Mouse (Mus musculus) embryonic facial prominence, embryonic 15.5 days (tissue): ENCODE measurements around the gene Prkcq. TPM values are rescaled to one million over a fixed set of nuclear protein-coding genes. Genes with fewer than 3 reads are reported as not detected.
A peak's percentile ranks its signal among the peaks of the same experiment; 100 is the strongest.

ENCODE experiments used
- ATAC-seq: fragments of 200-750 bp; cut with Nextera tagmentation; 2 replicates; pipeline ENCODE4 v1.8.0; 2017; ENCODE audit warnings: low read depth, moderate TSS enrichment; ENCODE audit not compliant: insufficient number of reproducible peaks, low FRiP score, low TSS enrichment
- H3K27ac ChIP-seq: fragments of 300-500 bp; sonication (generic); replicated peaks from 2 replicates; pipeline ENCODE4 v1.5.1; 2015; ENCODE audit warnings: mild to moderate bottlenecking, inconsistent platforms
- H3K27me3 ChIP-seq: fragments of 300-500 bp; sonication (generic); 2 replicates; pipeline ENCODE4 v1.6.1; 2015; ENCODE audit warnings: inconsistent platforms
- H3K36me3 ChIP-seq: fragments of 300-500 bp; sonication (generic); 2 replicates; pipeline ENCODE4 v1.6.1; 2015; ENCODE audit warnings: mild to moderate bottlenecking, inconsistent platforms
- H3K4me1 ChIP-seq: fragments of 300-500 bp; sonication (generic); 2 replicates; pipeline ENCODE4 v1.6.1; 2015; ENCODE audit warnings: inconsistent platforms
- H3K4me2 ChIP-seq: fragments of 300-500 bp; sonication (generic); replicated peaks from 2 replicates; pipeline ENCODE4 v1.6.1; 2015; ENCODE audit warnings: mild to moderate bottlenecking, inconsistent platforms
- H3K4me3 ChIP-seq: fragments of 300-500 bp; sonication (generic); replicated peaks from 2 replicates; pipeline ENCODE4 v1.5.1; 2015; ENCODE audit warnings: mild to moderate bottlenecking, inconsistent platforms
- H3K9ac ChIP-seq: fragments of 300-500 bp; sonication (generic); 2 replicates; pipeline ENCODE4 v1.6.1; 2015; ENCODE audit warnings: inconsistent platforms
- H3K9me3 ChIP-seq: fragments of 300-500 bp; sonication (generic); replicated peaks from 2 replicates; pipeline ENCODE4 v1.6.1; 2016; ENCODE audit warnings: inconsistent platforms
- WGBS: fragments of 180-500 bp; shearing (Covaris S2); methylation state at CpG from one replicate; pipeline ENCODE4 v1.1.7; 2015; 5-methylcytosine and 5-hydroxymethylcytosine counted together
- polyA plus RNA-seq: library from polyadenylated mRNA; unstranded; fragments of >200 nt; fragmentation: Nextera tagmentation; extraction: Ambion mirVana; gene quantifications from 2 replicates; pipeline ENCODE4 v1.2.1, GENCODE M21; 2015

The Prkcq gene
- polyA plus RNA-seq, 1 experiment from 2014 or later: 6.9 TPM

- Histone ChIP-seq H3K4me3 (no peak overlapping the region), H3K9ac (no peak overlapping the region), H3K27ac (no peak overlapping the region), H3K36me3 (no peaks in the 10 kb centered on the region), H3K27me3 (no peaks in the 10 kb centered on the region), H3K4me1 (no peaks in the 10 kb centered on the region), H3K9me3 (no peaks in the 10 kb centered on the region), H3K4me2 (no peak overlapping the region)
- no peak for ATAC-seq
- WGBS: 82% methylated on average over 4 of the region's 4 CpGs
These were observed 10.6 kb upstream of the Prkcq start for GRCm38 (mm10) chr2:11161336-11161735.

DNA sequence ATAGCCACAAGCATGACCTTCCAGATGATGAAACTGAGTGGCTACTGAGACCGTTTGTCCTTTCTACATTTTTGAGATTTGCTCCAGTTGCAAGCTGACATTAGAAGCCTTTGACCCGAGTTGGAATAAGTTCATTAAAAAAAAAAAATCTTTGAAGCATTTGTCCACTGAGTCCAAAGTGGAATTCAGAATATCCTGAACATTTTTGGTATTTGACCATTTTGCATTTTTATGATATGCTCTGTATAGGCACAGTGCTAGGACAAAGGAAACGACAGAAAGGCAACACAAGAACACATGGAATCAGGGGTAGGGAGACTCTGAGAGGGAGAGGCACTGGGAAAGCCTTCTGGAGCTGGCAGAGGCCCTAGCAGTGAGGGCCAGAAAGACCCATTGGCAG is 9.2 kb upstream of the Prkcq start:
- Histone ChIP-seq H3K27ac (no peak overlapping the region), H3K36me3 (no peaks in the 10 kb centered on the region), H3K27me3 (no peaks in the 10 kb centered on the region), H3K4me3 (no peak overlapping the region), H3K4me2 (no peak overlapping the region), H3K9me3 (no peaks in the 10 kb centered on the region), H3K9ac (no peak overlapping the region), H3K4me1 (no peaks in the 10 kb centered on the region)
- ATAC-seq: no peak
- WGBS: 61% methylated on average over 3 of the region's 3 CpGs

GRCm38 (mm10) chr2:11164170-11164569 is 7.7 kb upstream of the Prkcq start:
- Histone ChIP-seq H3K4me3 (no peak overlapping the region), H3K9ac (no peak overlapping the region), H3K9me3 (no peaks in the 10 kb centered on the region), H3K27me3 (no peaks in the 10 kb centered on the region), H3K36me3 (no peaks in the 10 kb centered on the region), H3K27ac (no peak overlapping the region), H3K4me1 (no peaks in the 10 kb centered on the region), H3K4me2 (no peak overlapping the region)
- WGBS: 64% methylated on average over 3 of the region's 3 CpGs
- ATAC-seq: peak; percentile 57; the same call in 1 of the 2 replicates

- Histone ChIP-seq H3K4me1 (no peaks in the 10 kb centered on the region), H3K27me3 (peaks cover 13% of the 10 kb centered on the region), H3K36me3 (no peaks in the 10 kb centered on the region), H3K27ac (no peak overlapping the region), H3K9ac (no peak overlapping the region), H3K4me3 (no peak overlapping the region), H3K4me2 (no peak overlapping the region), H3K9me3 (no peaks in the 10 kb centered on the region)
- 69% methylated on average over 6 of the region's 6 CpGs for WGBS
- no peak for ATAC-seq
These were observed 2.1 kb upstream of the Prkcq start for GRCm38 (mm10) chr2:11169721-11170335.

- 18% methylated on average over 9 of the region's 9 CpGs for WGBS
- peak overlapping the region; percentile 91 for H3K4me2 ChIP-seq
- H3K4me3 ChIP-seq: peak overlapping the region; percentile 63
- no peaks in the 10 kb centered on the region for H3K4me1 ChIP-seq
- H3K36me3 ChIP-seq: no peaks in the 10 kb centered on the region
- ATAC-seq: no peak
- H3K9me3 ChIP-seq: no peaks in the 10 kb centered on the region
- H3K27me3 ChIP-seq: peaks cover 13% of the 10 kb centered on the region
- H3K27ac ChIP-seq: no peak overlapping the region
- H3K9ac ChIP-seq: peak overlapping the region; percentile 42; the same call in 1 of the 2 replicates
These were observed 1.0 kb downstream of the Prkcq start for GRCm38 (mm10) chr2:11172831-11173414.

DNA sequence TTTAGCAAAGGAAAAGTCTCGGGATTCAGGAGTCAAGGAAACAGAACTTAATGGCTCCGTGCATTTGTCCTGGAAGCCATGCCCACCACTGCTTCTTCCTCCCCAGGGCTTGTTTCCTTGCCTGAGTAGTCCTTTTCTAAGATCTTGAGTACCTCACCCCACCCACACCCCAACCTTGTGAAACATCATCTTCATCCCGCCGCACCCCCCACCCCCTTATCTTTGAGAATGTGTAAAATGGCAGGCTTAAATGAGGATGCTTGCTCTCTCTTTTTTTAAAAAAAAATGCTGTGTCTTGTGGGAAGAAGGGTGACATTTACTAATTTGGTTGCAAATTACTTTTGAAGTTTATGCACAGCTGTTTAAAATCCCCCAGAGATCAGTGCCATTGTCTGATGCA is 1.6 kb downstream of the Prkcq start:
- Histone ChIP-seq H3K4me3 (no peak overlapping the region), H3K4me1 (no peaks in the 10 kb centered on the region), H3K9me3 (no peaks in the 10 kb centered on the region), H3K27ac (no peak overlapping the region), H3K27me3 (peaks cover 13% of the 10 kb centered on the region), H3K4me2 (peak overlapping the region; percentile 91; the same call in 1 of the 2 replicates), H3K36me3 (no peaks in the 10 kb centered on the region), H3K9ac (no peak overlapping the region)
- 44% methylated on average over 4 of the region's 4 CpGs for WGBS
- ATAC-seq: no peak

DNA sequence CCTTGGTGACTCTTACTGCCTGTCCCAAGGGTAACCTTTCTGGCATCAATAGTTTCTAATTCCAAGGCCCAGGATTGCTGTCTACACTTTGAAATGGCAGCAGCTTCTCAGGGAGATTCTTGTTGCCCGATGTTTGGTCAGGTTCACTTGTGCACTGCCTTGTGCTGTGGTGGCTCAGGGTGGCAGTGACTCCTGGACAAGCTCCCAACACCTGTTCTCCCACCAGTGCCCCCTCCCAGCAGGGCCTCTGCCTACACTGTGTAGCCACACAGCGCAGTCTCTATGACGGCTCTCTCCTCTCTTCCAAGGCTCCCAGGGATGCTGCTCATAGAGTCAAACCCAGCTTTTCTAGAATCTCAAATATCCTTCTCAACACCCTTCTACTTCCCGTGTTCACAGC is 2.2 kb downstream of the Prkcq start:
- 66% methylated on average over 4 of the region's 4 CpGs for WGBS
- Histone ChIP-seq H3K36me3 (no peaks in the 10 kb centered on the region), H3K4me3 (no peak overlapping the region), H3K4me2 (no peak overlapping the region), H3K9ac (no peak overlapping the region), H3K4me1 (no peaks in the 10 kb centered on the region), H3K27ac (no peak overlapping the region), H3K27me3 (peaks cover 13% of the 10 kb centered on the region), H3K9me3 (no peaks in the 10 kb centered on the region)
- no peak for ATAC-seq

GRCm38 (mm10) chr2:11177880-11178279 is 6.0 kb downstream of the Prkcq start:
- Histone ChIP-seq H3K9ac (no peak overlapping the region), H3K4me1 (no peaks in the 10 kb centered on the region), H3K4me3 (no peak overlapping the region), H3K9me3 (no peaks in the 10 kb centered on the region), H3K36me3 (no peaks in the 10 kb centered on the region), H3K4me2 (no peak overlapping the region), H3K27me3 (peaks cover 13% of the 10 kb centered on the region), H3K27ac (no peak overlapping the region)
- no peak for ATAC-seq
- 91% methylated on average over 12 of the region's 12 CpGs for WGBS

DNA sequence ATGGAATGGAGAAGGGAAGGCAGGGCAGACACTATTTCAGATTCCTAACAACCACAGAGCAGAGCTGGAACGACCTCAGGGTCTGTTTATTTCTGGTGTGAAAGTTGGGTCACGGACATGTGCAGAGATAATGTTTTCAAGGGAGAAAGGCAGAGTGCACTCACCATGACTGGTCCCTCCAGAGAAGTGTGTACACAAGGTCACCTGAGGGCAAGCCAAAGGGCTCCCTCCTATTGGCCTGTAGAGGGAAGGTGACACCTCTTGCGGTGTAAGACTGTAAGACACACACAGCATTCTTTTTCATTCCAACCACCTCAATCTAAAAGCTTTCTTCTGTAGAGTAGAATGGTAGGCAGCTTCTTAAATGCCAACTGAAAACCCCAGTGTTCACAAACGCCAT is 9.6 kb downstream of the Prkcq start:
- no peak overlapping the region for H3K27ac ChIP-seq
- 45% methylated on average over 4 of the region's 4 CpGs for WGBS

DNA sequence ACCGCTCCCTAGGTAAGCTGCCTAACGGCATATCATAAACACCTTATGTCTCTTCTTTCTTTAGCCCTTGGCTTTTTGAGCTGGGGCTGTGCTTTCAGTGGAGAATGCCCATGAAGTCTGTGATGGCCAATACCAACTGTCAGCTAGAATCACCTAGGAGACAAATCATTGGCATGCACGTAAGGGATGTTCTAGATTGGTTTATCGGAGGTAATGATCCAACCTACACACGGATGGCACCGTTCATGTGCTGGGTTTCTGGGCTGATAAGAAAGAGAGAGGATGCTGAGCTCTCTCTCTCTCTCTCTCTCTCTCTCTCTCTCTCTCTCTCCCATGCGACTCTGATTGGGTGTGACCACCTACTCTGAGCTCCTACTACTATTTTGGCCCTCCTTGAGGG is 10.2 kb downstream of the Prkcq start:
- H3K27me3 ChIP-seq: no peaks in the 10 kb centered on the region
- H3K36me3 ChIP-seq: no peaks in the 10 kb centered on the region
- no peak overlapping the region for H3K9ac ChIP-seq
- H3K4me1 ChIP-seq: no peaks in the 10 kb centered on the region
- ATAC-seq: no peak
- 90% methylated on average over 7 of the region's 7 CpGs for WGBS
- H3K4me2 ChIP-seq: no peak overlapping the region
- H3K27ac ChIP-seq: no peak overlapping the region
- no peak overlapping the region for H3K4me3 ChIP-seq
- no peaks in the 10 kb centered on the region for H3K9me3 ChIP-seq

More for the DNA sequence above, 9.6 kb downstream of the Prkcq start:
- no peak for ATAC-seq
- Histone ChIP-seq H3K4me2 (no peak overlapping the region), H3K4me1 (no peaks in the 10 kb centered on the region), H3K27me3 (no peaks in the 10 kb centered on the region), H3K9ac (no peak overlapping the region), H3K4me3 (no peak overlapping the region), H3K36me3 (no peaks in the 10 kb centered on the region), H3K9me3 (no peaks in the 10 kb centered on the region)

- 86% methylated on average over 5 of the region's 5 CpGs for WGBS
- Histone ChIP-seq H3K36me3 (no peaks in the 10 kb centered on the region), H3K4me3 (no peak overlapping the region), H3K9ac (no peak overlapping the region), H3K9me3 (no peaks in the 10 kb centered on the region), H3K27me3 (no peaks in the 10 kb centered on the region), H3K4me2 (no peak overlapping the region), H3K27ac (no peak overlapping the region), H3K4me1 (no peaks in the 10 kb centered on the region)
- ATAC-seq: no peak
These were observed 12.1 kb downstream of the Prkcq start for GRCm38 (mm10) chr2:11183991-11184390.

GRCm38 (mm10) chr2:11186586-11186985 is 14.7 kb downstream of the Prkcq start:
- Histone ChIP-seq H3K4me2 (no peak overlapping the region), H3K27ac (no peak overlapping the region), H3K4me3 (no peak overlapping the region), H3K9ac (no peak overlapping the region), H3K4me1 (no peaks in the 10 kb centered on the region), H3K36me3 (no peaks in the 10 kb centered on the region), H3K9me3 (no peaks in the 10 kb centered on the region), H3K27me3 (no peaks in the 10 kb centered on the region)
- no peak for ATAC-seq
- 92% methylated on average over 3 of the region's 3 CpGs for whole genome bisulfite sequencing
